Mouse (Mus musculus): Measurements from ENCODE around the gene Gigyf2. TPM values are rescaled to one million over a fixed set of nuclear protein-coding genes. Genes with fewer than 3 reads are reported as not detected.

Gigyf2 gene
- polyA plus RNA-seq, 1 experiment: 31.3 TPM

DNA sequence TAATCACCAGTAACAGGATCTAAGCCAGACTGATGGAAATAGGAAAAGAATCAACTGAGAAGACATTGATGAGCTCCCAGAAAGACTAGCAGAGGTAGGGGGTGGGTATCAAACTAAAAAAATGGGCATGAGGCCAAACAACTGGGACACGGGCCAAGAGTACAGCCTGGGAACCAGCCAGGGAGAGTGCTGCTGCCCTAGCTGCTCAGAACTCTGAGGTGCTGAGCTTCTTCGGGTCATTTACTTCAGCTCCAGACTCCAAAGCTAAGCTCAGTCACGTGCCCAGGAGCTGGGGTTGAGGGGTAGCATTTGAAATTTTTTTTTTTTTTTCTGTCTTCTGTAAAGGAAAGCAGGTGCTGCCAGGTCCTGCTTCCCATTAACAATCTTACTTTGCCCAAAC is 10.1 kb upstream of the Gigyf2 start:
- no peak for DNase-seq (ENCODE audit: low read depth)

DNA sequence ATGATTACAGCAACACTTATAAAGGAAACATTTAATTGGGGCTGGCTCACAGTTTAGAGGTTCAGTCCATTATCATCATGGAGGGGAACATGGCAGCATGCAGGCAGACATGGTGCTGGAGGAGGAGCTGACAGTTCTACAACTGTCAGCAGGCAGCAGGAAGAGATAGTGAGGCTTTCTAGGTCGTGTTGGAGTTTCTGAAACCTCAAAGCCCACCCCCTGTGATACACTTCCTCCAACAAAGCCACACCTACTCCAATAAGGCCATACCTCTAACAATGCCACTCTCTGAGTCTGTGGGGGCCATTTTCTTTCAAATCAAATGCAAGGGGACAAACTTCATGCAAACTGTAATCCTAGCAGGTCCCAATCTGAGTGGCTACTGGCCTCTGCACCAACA is 5.7 kb upstream of the Gigyf2 start:
- no peak for DNase-seq (ENCODE audit: low read depth)

DNA sequence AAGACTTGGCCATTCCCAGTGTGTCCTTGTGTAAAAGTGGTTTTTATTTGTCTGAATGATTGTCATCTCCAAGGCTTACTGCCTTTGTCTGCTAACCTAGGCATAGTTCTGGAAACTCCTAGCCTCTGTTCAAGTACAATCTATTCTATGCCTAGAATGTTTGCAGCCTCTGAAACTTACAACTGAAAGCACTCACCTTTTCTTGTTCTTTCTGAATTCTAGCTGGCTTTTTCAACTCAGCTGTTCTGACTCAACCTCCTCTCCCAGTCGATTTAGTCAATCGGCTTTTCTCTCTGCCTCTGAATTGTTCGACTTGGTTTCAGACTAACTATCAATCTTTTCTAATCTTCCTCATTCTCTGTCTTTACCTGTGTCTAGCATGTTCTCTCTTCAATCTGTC is 4.0 kb upstream of the Gigyf2 start:
- DNase-seq (ENCODE audit: low read depth): no peak

DNA sequence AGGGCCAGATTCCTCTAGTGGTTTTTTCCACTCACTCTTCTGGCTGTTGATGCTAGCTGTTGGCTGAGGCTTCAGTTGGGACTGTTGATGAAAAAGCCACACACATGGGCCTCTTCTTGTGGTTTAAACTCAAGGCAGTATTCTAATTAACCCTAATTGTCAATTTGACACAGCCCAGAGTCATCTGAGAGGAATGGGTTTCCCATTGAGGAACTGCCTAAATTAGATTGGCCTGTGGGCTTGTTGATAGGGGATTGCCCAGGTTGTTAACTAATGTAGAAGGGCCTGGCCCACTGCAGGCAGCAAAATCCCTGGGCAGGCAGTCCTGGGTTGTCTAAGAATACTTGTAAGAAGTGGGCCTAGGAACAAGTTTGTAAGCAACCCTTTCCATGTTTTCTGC is 2.1 kb upstream of the Gigyf2 start:
- DNase-seq (ENCODE audit: low read depth): no peak

DNA sequence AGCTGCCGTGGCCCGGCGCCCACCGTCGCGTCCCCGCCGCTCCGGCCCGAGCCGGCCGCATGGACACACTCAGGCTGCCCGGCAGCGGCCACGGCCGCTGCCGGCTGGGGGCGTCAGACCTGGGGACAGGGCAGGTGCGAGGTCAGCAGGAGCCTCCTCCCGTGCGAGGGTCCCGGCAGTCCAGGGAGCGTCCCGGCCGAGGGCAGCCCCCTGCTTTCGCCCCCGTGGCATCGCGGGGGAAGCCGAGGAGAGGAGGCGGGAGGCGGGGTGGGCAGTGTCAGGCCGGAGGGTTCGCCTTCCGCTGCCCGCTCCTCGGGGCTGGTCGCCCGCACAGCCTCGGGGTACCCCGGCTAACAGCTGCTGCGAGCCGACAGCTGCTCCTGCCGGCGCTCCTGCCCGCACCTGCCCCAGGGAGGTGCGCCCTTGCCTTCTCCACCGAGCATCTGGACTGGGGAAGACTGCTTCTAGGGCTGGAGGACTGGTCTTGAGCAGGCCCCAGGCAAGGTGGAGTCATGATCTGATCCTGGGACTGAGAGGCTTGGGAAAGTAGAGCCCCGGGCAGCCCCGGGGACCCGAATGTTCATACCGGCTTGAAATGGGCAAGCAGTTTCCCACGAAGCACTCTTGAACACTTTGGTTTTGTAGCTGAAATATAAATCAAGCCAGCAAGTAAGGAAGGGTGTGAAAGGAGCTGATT is 515 bp downstream of the Gigyf2 start:
- no peak for DNase-seq (ENCODE audit: low read depth)

DNA sequence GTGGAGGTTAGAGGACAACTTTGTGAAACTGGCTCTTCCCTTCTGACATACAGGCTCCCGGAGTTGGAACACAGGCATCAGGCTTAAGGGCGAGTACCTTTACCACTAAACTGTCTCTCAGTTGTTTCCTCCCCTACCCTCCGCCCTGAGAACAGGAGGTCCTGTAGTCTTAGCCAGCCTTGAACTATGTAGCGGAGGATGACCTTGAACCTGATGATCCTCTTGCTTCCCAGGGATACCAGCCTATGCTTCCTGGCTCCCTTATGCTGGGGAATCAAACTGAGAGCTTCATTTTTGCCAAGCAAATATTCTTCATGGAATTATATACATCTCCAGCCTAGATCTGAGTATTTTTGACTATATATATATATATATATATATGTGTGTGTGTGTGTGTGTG is 5.0 kb downstream of the Gigyf2 start:
- no peak for DNase-seq (ENCODE audit: low read depth)

DNA sequence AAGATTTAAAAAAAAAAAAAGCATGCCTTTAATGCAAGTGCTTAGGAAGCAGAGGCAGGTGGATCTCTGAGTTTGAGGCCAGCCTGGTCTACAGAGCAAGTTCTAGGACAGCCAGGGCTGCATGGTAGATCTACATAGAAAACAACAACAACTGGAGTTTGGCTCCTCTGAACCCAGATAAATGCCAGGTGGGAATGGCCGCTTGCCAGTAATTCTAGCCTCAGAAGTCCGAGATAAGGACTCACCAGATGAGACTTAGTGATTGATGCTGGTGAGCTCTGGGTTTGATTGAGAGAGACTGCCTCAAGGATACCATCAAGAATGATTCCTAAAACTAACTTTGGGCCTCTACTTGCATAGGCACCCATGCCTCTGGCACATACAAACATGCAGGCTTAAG is 23.8 kb downstream of the Gigyf2 start:
- no peak for DNase-seq (ENCODE audit: low read depth)

DNA sequence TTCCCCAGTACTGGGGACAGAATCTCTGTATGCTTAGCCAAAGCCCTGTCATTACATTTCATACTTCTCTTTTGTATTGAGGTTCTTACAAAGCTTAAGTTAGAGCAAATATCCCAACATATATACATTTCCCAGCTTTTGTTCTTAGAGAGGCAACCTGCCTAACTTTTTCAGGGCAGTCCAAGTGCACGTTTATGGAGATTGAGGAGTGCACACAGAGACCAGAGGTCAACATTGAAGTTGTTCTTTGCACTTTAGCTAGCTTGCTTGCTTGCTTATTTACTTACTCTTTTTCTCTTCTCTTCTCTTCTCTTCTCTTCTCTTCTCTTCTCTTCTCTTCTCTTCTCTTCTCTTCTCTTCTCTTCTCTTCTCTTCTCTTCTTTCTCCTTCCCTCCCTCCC is 33.5 kb downstream of the Gigyf2 start:
- no peak for DNase-seq (ENCODE audit: low read depth)

DNA sequence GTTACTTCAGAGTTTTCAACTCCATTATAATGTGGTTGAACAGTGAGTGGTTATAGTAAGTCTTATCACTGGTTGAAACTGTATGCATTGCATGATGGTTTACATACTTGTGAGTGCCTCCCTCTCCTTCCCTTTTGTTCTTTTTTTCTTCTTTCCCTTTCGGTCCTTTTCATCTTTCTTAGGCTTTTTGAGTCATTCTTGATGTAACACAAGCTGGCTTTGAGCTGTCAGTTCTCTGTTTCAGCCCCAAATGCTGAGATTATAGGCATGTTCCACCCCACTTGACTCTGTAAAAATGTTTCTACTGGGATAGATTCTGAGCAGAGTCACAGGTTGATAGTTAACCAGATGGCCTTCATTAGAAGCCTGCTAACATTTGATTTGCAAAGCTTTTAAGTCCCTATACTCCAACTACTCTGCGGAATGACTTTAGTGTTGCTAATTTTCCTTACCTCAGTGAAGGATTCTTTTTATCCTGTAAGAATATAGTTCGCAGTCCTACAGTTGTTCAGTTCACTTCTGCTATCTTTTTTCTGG is 51.3 kb downstream of the Gigyf2 start:
- DNase-seq (ENCODE audit: low read depth): no peak

DNA sequence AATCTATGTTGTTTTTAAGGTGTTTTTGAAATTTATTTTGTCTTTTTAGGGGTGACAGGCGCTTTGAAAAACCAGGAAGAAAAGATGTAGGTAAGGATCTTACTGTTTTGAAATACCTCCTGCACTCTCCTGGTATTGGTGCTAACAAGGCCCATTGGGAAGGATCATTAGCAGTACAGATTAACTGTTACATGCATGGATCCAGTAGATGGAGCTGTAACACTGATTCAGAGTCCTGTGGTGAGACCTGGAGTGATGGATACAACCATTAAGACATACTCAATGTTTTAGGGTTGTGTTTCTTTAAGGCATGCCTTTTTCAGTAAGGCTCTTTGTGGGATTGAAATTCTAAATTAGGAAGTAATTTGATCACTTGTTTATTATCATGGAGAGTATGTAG is 53.1 kb downstream of the Gigyf2 start:
- no peak for DNase-seq (ENCODE audit: low read depth)

DNA sequence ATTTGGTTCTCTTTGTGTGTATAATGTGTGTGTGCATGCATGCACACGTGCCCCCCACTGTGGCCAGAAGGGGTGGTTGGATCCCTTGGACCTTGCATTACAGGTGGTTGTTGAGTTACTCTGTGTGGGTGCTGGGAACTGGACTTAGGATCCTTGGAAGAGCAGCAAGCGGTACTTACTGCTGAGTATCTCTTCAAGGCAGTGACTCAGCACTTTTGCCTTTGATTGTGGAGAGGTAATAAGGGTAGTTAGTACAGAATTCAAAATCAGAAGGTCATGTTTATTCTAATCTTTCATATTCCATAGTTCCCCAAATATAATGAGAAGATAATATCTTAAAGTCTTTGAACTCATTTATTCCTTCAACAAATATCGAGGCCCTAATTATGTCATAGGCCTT is 54.4 kb downstream of the Gigyf2 start:
- DNase-seq (ENCODE audit: low read depth): no peak

DNA sequence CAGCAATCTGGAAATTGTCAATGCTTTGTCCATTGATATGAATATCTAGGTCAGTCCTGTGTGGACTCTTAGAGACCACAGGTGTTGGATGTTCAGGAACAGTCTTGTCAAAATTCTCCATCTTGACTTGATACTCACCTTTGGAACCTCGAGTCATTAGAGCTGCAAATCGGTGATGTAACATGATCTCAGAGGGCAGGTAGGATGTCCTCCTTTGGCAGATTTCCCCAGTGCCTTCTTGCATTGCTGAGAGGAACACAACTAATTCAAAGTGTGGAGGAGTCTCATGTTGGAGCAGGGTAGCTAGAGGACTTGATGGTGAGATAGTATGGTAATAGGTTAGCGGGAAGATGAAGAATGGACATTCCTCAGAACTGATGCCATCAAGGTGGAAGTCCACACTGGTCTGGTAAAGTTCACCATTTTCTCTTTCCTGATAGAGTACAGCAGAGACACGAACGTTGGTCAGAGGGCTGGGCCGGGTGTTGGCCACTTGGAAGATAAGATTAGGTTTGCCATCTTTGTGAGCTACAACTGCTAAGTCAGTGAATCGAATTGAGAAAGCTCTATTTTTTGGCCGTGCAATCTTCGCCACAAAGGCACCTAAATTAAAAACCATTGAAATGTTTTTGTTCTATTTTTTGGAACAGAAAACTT is 59.8 kb downstream of the Gigyf2 start:
- DNase-seq (ENCODE audit: low read depth): no peak

DNA sequence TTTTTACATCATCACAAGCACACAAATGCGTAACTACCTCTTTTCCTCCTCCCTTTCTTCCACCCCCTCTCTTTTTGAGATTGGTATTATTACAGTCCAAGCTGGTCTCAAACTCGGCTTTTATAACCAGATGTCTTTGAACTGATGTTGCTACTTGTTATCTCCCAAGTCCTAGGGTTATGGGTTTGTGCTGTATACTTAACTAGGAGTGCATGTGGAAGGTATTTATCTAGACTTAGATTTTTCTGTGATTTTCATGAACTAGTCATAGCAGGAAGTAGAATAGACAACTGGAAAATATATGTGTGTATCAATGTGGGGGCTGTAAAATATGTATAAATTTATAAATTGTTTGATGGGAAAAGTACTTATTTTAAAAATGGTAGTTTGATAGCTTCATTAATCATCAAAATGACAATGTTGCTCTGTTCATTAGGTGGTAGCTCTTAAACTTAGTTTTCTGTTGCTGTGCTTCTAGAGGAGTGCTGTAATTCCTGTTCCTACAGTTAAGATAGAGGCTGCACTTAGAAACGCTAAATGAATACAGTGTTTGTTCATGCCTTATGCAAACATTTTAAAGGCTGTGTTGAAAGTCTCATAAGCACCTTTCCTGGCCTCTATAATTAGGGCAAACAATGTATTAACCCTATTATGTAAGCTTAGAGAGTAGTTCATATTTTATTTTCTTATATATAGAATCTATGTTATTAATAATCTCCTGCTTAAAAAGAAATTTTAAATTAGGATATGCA is 66.8 kb downstream of the Gigyf2 start:
- DNase-seq (ENCODE audit: low read depth): no peak

DNA sequence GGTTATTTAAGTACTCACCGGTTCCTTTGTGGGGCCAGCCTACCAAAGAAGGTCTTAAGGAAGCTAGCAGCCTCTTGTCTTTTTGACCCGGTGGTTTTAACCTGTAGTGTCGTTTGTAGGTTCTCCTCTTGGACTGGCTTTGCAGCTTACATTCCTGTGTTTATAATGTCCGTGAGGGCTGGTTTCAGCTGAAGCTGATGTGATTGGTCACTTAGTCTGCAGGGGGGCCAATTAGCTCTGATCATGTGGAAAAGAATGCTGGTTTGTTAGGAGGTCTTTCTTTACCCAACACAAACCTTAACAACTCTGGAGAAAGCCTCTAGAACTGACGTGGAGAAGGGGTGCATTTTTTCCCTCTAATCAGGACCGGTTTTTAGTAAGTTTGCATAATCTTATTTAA is 67.8 kb downstream of the Gigyf2 start, which contains the start of gene Kcnj13:
Gene Kcnj13 (minus strand): TSS at position 136 of the 400 bp plus-strand sequence.
- DNase-seq (ENCODE audit: low read depth): no peak

DNA sequence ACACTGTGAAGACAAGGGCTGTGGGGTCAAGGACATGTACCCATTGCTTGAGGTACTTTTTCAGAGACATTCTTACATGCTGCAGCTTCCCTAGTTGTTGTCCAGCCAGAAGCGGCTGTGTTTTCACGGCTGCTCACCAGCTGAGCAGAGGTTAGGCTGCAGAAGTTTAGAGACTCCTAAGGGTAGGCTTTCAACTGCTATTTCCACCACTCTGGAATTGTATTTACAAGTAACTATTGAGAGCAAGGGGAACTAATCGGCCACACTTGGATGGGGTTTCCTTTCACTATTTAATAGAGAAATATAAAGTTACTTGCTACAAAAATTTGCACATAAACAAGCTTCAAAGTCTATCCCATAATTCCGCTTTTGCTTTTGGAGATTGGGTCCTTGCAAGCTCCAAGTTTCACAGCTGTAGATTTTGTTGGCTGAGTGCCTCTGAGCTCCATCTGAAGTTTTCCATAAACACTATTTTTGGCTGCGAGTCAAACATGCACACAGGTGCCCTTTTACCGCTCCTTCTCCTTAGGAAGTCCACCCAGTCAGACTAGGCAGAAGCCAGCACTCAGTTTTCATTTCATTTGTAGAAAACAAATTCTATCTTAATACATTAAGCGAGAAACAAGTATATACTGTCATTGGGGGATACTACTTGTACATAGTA is 70.3 kb downstream of the Gigyf2 start:
- DNase-seq (ENCODE audit: low read depth): no peak

DNA sequence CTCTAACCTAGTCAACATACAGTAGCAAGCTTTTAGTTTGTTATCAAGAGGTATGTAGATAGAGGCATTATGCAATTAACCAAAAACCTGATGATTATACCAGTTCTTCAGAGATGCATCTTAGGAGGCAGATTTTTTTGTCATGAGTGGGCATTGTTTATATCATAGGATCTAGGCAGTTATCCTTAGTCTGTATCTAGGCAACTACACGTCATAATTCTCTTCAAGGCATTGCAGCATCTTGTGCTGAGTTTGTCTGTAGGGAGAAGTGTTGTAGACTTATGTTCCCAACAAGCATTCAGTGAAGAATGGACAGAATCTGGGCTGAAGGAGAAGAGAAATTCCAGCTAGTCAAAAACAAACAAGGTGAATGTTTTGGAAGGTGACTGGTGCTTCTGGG is 77.9 kb downstream of the Gigyf2 start:
- DNase-seq (ENCODE audit: low read depth): no peak

DNA sequence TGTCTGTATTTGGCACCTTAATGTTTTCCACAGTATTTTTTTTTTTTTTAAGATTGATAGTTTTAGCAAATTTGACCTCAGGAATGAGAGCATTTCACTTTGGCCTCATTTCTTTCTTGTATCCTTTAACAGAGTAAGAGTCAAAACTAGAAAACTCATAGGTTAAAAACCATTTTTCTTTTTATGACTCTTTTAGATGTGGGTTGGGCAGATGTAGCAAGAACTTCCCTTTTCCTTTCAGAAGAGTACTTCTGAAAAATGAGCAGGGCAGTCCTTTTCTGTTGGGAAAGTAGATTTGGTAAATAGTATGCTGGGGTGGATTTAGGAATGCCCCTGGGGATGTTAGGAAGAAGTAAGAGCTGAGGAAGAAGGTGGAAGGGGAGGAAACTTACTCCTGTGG is 79.2 kb downstream of the Gigyf2 start:
- no peak for DNase-seq (ENCODE audit: low read depth)

DNA sequence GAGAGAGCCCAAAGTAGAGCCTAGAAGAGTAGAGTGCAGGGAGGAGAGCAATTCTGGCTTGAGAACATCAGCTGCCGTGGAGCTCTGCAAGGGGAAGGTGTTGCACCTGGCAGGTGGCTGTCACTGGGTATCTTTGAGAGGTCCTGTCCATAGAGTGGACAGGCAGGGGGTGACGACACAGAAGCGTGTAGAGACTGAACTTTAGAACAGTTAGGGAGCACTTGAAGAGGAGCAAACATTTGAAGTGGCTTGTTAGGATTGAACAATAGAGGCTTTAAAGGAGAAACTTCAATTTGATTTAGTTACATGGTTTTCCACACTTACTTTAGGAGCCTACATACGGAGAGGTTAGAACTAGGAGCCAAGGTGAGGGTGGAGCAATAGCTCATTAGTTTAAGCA is 82.6 kb downstream of the Gigyf2 start:
- no peak for DNase-seq (ENCODE audit: low read depth)

DNA sequence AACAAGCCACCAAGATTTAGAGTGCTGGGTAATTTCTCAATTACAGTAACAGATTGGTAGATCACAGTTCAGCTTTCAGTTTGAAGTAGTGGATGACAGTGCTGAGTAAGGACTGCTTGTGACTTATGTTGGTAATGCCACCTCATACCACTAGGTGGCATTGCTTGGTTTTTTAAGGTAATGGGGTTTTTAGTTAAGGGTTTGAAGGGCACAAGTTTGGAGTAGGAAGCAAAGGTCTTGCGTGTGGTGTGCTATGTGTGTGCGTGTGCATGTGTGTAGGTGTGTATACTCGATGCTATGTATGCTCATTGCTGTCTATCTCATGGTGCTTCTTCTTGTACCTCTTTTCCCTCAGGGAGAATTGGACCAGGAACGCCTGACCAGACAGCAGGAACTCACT is 91.9 kb downstream of the Gigyf2 start:
- no peak for DNase-seq (ENCODE audit: low read depth)

DNA sequence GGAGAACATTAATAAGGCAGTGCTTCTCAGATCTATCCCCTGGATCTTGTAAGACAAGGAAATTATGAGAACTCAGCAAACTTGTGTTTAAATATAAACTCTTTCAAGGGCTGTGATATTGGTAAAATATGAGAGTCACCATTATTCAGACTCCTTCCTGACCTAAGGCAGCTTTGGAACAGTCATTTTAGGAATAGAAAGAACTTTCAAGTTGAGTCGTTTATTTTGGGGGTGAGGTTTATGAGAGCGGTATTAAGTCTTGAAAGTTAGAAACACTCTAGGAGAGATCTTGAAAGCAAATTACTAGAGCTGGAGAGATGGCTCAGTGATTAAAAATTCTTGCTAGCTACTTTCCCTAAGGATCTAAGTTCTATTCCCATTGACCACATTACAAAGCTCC is 108.3 kb downstream of the Gigyf2 start:
- no peak for DNase-seq (ENCODE audit: low read depth)

DNA sequence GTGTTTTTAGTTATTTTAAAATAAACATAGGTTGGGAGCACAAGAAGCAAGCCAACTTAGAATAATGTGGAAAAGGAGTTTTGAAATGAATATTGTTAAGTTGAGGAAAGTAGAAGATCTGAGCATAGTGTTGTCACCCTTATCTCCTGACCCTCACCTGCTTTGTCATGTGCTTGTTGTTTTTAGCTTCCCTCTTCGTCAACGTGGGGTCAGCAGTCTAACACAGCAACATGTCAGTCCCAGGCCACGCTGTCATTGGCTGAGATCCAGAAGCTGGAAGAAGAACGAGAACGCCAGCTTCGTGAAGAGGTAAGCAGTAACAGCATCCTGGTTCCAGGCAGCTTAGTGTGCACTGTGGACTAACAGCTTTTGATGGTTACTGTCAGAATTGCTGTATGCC is 109.8 kb downstream of the Gigyf2 start:
- no peak for DNase-seq (ENCODE audit: low read depth)
